Mouse (Mus musculus) liver, embryonic 15.5 days (tissue): Measurements from ENCODE around the gene Pou2af1. TPM values are rescaled to one million over a fixed set of nuclear protein-coding genes. Genes with fewer than 3 reads are reported as not detected.

Experiments
- ATAC-seq: fragments of 200-750 bp; cut with Nextera tagmentation; 2 replicates; pipeline ENCODE4 v1.8.0; 2017; ENCODE audit warnings: moderate number of reproducible peaks, mild to moderate bottlenecking, moderate library complexity; ENCODE audit not compliant: insufficient read depth
- H3K27ac ChIP-seq: fragments of 300-500 bp; sonication (generic); replicated peaks from 2 replicates; pipeline ENCODE4 v1.5.1; 2015; ENCODE audit warnings: mild to moderate bottlenecking, inconsistent platforms
- H3K27me3 ChIP-seq: fragments of 300-500 bp; sonication (generic); 2 replicates; pipeline ENCODE4 v1.6.1; 2015; ENCODE audit warnings: mild to moderate bottlenecking, inconsistent platforms
- H3K36me3 ChIP-seq: fragments of 300-500 bp; sonication (generic); replicated peaks from 2 replicates; pipeline ENCODE4 v1.6.1; 2015; ENCODE audit warnings: moderate library complexity, mild to moderate bottlenecking, inconsistent platforms
- H3K4me1 ChIP-seq: fragments of 300-500 bp; sonication (generic); replicated peaks from 2 replicates; pipeline ENCODE4 v1.6.1; 2015; ENCODE audit warnings: inconsistent platforms
- H3K4me2 ChIP-seq: fragments of 300-500 bp; sonication (generic); 2 replicates; pipeline ENCODE4 v1.6.1; 2015; ENCODE audit warnings: moderate library complexity, mild to moderate bottlenecking, inconsistent platforms
- H3K4me3 ChIP-seq: fragments of 300-500 bp; sonication (generic); replicated peaks from 2 replicates; pipeline ENCODE4 v1.5.1; 2015; ENCODE audit warnings: mild to moderate bottlenecking, inconsistent platforms
- H3K9ac ChIP-seq: fragments of 300-500 bp; sonication (generic); 2 replicates; pipeline ENCODE4 v1.6.1; 2015; ENCODE audit warnings: moderate library complexity, mild to moderate bottlenecking, inconsistent platforms
- H3K9me3 ChIP-seq: fragments of 300-500 bp; sonication (generic); replicated peaks from 2 replicates; pipeline ENCODE4 v1.6.1; 2016; ENCODE audit warnings: inconsistent platforms
- WGBS: fragments of 180-500 bp; shearing (Covaris S2); methylation state at CpG from one replicate; pipeline ENCODE4 v1.1.7; 2015; ENCODE audit warnings: mixed read lengths; ENCODE audit not compliant: insufficient replicate concordance; 5-methylcytosine and 5-hydroxymethylcytosine counted together
- polyA plus RNA-seq: library from polyadenylated mRNA; unstranded; fragments of >200 nt; fragmentation: Nextera tagmentation; extraction: Ambion mirVana; gene quantifications from 2 replicates; pipeline ENCODE4 v1.2.1, GENCODE M21; 2015

Gene Pou2af1
- polyA plus RNA-seq, 1 experiment from 2014 or later = 1.3 TPM

GRCm38 (mm10) chr9:51182716-51183710 is 30.5 kb upstream of the Pou2af1 start:
- Histone ChIP-seq H3K4me1 (no peaks in the 10 kb centered on the region), H3K27ac (no peak overlapping the region), H3K4me2 (no peak overlapping the region), H3K9me3 (no peaks in the 10 kb centered on the region), H3K27me3 (no peaks in the 10 kb centered on the region; the same call in 1 of the 2 replicates), H3K36me3 (no peaks in the 10 kb centered on the region), H3K9ac (no peak overlapping the region), H3K4me3 (no peak overlapping the region)
- no peak for ATAC-seq
- 61% methylated on average over 15 of the region's 15 CpGs for WGBS

DNA sequence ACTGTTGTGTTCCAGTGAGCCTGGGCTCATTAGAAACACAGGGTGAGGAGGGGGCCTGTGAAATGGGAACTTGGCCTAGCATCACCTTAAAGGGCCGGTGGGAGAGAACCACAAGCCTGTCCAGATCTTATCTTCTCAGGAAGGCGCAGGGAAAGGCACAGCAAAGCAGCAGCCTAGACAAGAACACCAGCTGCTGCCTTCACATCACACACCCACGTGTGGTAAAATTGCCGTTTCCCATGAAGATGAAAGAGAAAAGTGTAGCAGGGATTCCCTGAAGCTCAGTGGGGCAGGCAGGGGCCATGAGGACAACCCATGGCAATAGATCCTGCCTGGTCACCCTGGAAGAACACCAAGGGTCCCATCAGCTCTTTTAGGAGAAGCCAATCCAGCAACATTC is 28.1 kb upstream of the Pou2af1 start:
- Histone ChIP-seq H3K9ac (no peak overlapping the region), H3K36me3 (no peaks in the 10 kb centered on the region), H3K9me3 (no peaks in the 10 kb centered on the region), H3K4me2 (no peak overlapping the region), H3K4me1 (no peaks in the 10 kb centered on the region), H3K27me3 (no peaks in the 10 kb centered on the region; the same call in 1 of the 2 replicates), H3K27ac (no peak overlapping the region), H3K4me3 (no peak overlapping the region)
- WGBS = 27% methylated on average over 4 of the region's 4 CpGs
- no peak for ATAC-seq

- no peak for ATAC-seq
- H3K36me3 ChIP-seq = no peaks in the 10 kb centered on the region
- no peaks in the 10 kb centered on the region for H3K9me3 ChIP-seq
- no peak overlapping the region for H3K27ac ChIP-seq
- no peak overlapping the region for H3K9ac ChIP-seq
- H3K4me1 ChIP-seq = no peaks in the 10 kb centered on the region
- no peaks in the 10 kb centered on the region for H3K27me3 ChIP-seq
- WGBS = 65% methylated on average over 5 of the region's 5 CpGs
- H3K4me2 ChIP-seq = no peak overlapping the region
- no peak overlapping the region for H3K4me3 ChIP-seq
Observed at GRCm38 (mm10) chr9:51185871-51186270, 27.6 kb upstream of the Pou2af1 start.

GRCm38 (mm10) chr9:51190655-51191054 is 22.9 kb upstream of the Pou2af1 start:
- Histone ChIP-seq H3K27me3 (no peaks in the 10 kb centered on the region), H3K9me3 (no peaks in the 10 kb centered on the region), H3K27ac (no peak overlapping the region), H3K4me2 (no peak overlapping the region), H3K9ac (no peak overlapping the region), H3K4me3 (no peak overlapping the region), H3K36me3 (no peaks in the 10 kb centered on the region), H3K4me1 (no peaks in the 10 kb centered on the region)
- WGBS = 56% methylated on average over 3 of the region's 3 CpGs
- ATAC-seq = no peak

DNA sequence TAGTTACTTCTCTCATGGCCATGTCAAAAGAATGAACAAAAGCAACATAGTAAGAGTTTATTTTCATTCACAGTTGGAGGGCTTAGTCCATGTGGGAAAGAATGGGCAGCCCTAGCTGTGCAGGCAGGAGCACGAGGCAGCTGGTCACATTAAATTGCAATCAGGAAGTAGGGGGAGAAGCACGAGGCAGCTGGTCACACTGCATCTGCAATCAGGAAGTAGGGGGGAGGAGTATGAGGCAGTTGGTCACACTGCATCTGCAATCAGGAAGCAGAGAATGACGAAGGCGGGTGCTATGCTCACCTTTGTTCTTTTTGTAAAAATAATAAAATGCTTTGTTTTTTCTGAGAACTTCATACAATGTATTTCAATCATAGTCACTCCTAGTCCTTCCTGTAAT is 18.7 kb upstream of the Pou2af1 start:
- no peak overlapping the region for H3K4me2 ChIP-seq
- H3K27ac ChIP-seq = no peak overlapping the region
- no peaks in the 10 kb centered on the region for H3K4me1 ChIP-seq
- H3K27me3 ChIP-seq = no peaks in the 10 kb centered on the region
- no peak for ATAC-seq
- no peak overlapping the region for H3K4me3 ChIP-seq
- H3K36me3 ChIP-seq = no peaks in the 10 kb centered on the region
- no peaks in the 10 kb centered on the region for H3K9me3 ChIP-seq
- no peak overlapping the region for H3K9ac ChIP-seq
- whole genome bisulfite sequencing = 34% methylated on average over 4 of the region's 4 CpGs

DNA sequence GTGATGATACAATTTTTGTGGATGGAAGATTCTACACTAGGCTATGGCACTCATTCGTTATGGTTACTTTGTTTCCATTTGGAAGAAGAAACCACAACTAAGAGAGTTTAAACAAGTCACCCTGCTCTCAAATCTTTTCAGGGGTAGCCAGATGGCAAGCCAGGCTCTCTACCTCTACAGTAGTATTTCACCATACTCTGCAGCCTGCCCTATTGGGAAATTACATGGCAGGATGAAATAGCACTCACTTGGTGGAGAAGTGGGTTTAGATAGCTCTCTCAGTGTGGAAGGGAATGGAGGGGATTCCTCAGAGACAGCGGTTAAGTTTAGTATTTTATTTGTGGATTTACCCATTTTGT is 4.6 kb upstream of the Pou2af1 start:
- Histone ChIP-seq H3K27me3 (no peaks in the 10 kb centered on the region), H3K4me3 (no peak overlapping the region), H3K9me3 (no peaks in the 10 kb centered on the region), H3K4me2 (no peak overlapping the region), H3K27ac (no peak overlapping the region), H3K9ac (no peak overlapping the region), H3K36me3 (no peaks in the 10 kb centered on the region), H3K4me1 (no peaks in the 10 kb centered on the region)
- ATAC-seq = no peak
- WGBS = 64% methylated on average over 2 of the region's 2 CpGs

- 37% methylated on average over 6 of the region's 6 CpGs for WGBS
- H3K9me3 ChIP-seq = no peaks in the 10 kb centered on the region
Observed at GRCm38 (mm10) chr9:51211191-51211590, 2.3 kb upstream of the Pou2af1 start.

DNA sequence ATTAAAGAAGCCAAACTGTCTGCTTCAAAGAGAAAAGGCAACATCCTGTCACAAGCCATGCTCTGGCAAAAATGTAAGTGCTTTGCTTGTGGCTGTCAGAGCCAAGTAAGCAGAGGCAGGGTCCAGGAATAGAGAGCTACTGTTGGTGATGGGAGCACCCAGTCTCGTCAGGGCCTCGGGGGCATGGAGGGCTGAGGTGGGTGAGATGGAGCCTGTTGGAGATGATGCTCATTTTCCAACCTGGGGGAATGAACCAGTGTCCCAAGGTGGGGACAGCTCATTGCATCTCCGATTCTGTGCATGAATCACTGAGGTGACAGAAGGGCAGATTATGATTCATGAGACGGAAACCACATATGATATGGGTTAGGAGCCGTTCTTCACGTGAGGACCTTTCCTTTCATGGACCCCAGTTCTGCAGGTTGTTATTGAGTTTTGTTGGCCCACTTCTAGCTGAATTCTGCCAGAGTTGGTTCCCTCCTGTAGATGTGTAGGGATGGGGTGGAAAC is 275 bp downstream of the Pou2af1 start:
- Histone ChIP-seq H3K4me3 (no peak overlapping the region), H3K36me3 (no peaks in the 10 kb centered on the region), H3K4me1 (no peaks in the 10 kb centered on the region), H3K27ac (no peak overlapping the region), H3K9me3 (no peaks in the 10 kb centered on the region), H3K27me3 (no peaks in the 10 kb centered on the region), H3K9ac (no peak overlapping the region), H3K4me2 (no peak overlapping the region)
- ATAC-seq = no peak
- WGBS = 65% methylated on average over 6 of the region's 6 CpGs

More at GRCm38 (mm10) chr9:51211191-51211590, 2.3 kb upstream of the Pou2af1 start:
- Histone ChIP-seq H3K27me3 (no peaks in the 10 kb centered on the region), H3K9ac (no peak overlapping the region), H3K36me3 (no peaks in the 10 kb centered on the region), H3K4me1 (no peaks in the 10 kb centered on the region), H3K27ac (no peak overlapping the region), H3K4me3 (no peak overlapping the region), H3K4me2 (no peak overlapping the region)
- ATAC-seq = no peak

DNA sequence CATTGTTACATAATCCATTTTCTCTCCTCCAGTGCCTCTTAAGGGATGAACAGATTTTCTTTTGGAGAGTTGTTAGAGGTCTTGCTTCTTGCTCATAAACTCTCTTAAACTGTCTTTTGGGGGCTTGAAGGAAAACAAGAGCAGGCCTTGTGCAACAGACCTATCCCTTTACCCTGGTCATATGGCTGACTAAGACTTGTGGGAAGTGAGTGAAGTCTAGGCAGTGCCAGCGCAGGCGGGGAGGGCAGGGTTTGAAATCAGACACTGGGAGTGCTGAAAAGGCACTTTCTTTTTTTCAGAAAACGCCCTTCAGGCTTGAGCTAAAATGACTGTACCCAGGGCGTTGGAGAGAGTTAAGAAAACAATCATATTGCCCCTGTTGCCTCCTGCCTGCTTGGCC is 1.8 kb downstream of the Pou2af1 start:
- Histone ChIP-seq H3K4me2 (no peak overlapping the region), H3K4me3 (no peak overlapping the region), H3K9me3 (no peaks in the 10 kb centered on the region), H3K27ac (no peak overlapping the region), H3K27me3 (no peaks in the 10 kb centered on the region), H3K4me1 (no peaks in the 10 kb centered on the region), H3K36me3 (no peaks in the 10 kb centered on the region), H3K9ac (no peak overlapping the region)
- ATAC-seq = no peak
- WGBS = 54% methylated on average over 4 of the region's 4 CpGs

GRCm38 (mm10) chr9:51215949-51216348 is 2.4 kb downstream of the Pou2af1 start:
- H3K27ac ChIP-seq = no peak overlapping the region
- 34% methylated on average over 6 of the region's 6 CpGs for WGBS
- no peak overlapping the region for H3K4me2 ChIP-seq
- H3K9me3 ChIP-seq = no peaks in the 10 kb centered on the region
- no peak for ATAC-seq
- H3K4me3 ChIP-seq = no peak overlapping the region
- H3K9ac ChIP-seq = no peak overlapping the region
- H3K4me1 ChIP-seq = no peaks in the 10 kb centered on the region
- H3K36me3 ChIP-seq = no peaks in the 10 kb centered on the region
- H3K27me3 ChIP-seq = no peaks in the 10 kb centered on the region

- no peak overlapping the region for H3K4me3 ChIP-seq
Observed at GRCm38 (mm10) chr9:51225636-51226166, 12.2 kb downstream of the Pou2af1 start.

More at GRCm38 (mm10) chr9:51225636-51226166, 12.2 kb downstream of the Pou2af1 start:
- H3K27ac ChIP-seq = no peak overlapping the region
- no peak overlapping the region for H3K4me2 ChIP-seq
- ATAC-seq = no peak
- H3K9ac ChIP-seq = no peak overlapping the region
- H3K4me1 ChIP-seq = no peaks in the 10 kb centered on the region
- H3K36me3 ChIP-seq = no peaks in the 10 kb centered on the region
- no peaks in the 10 kb centered on the region for H3K9me3 ChIP-seq
- 56% methylated on average over 5 of the region's 5 CpGs for WGBS
- H3K27me3 ChIP-seq = no peaks in the 10 kb centered on the region
